Comparison of ENCODE assay signal across 8 mouse cellular contexts in genomic region chr7:80260625-80261371, GRCm38 (mm10). TPM values are rescaled to one million over a fixed set of nuclear protein-coding genes. Genes with fewer than 3 reads are reported as not detected.
DNase-seq lines count a peak whose midpoint lies in the region; ATAC-seq lines count a peak whose summit lies in the region.

Ngrn (plus strand) TSS chr7:80261215.

- peaks cover 17% of the 10 kb centered on the region for H3K4me1 ChIP-seq in hindbrain, embryonic 10.5 days (replicated peaks)
- H3K4me1 ChIP-seq in lung, embryonic 16.5 days (replicated peaks; ENCODE audit: control insufficient read depth, insufficient read depth, low read length): peaks cover 11% of the 10 kb centered on the region

- peaks cover 29% of the 10 kb centered on the region for H3K36me3 ChIP-seq in hindbrain, embryonic 10.5 days
- peaks cover 17% of the 10 kb centered on the region for H3K36me3 ChIP-seq in lung, embryonic 16.5 days (ENCODE audit: control insufficient read depth, insufficient read depth, low read length)

- peak; percentile 94 for DNase-seq in NIH3T3 (ENCODE audit: low read depth)
- DNase-seq in cerebellum, adult 9-11 months: peak; percentile 86
- DNase-seq in frontal cortex, adult 2 months (ENCODE audit: extremely low spot score in 1 of 2, low spot score in 1 of 2): peak; percentile 71 to 90
- peak; percentile 89 for DNase-seq in hindbrain, embryonic 10.5 days (ENCODE audit: low spot score)
- peak; percentile 86 for DNase-seq in layer of hippocampus, adult 9-11 months
- peak; percentile 72 for DNase-seq in ovary, adult 18-20 months (ENCODE audit: low spot score)
- peak; percentile 90 for DNase-seq in thymus, postnatal 0 days (ENCODE audit: low spot score)

- ATAC-seq in lung, embryonic 16.5 days (ENCODE audit: low read depth): peak; percentile 94

- no peaks in the 10 kb centered on the region for H3K9me3 ChIP-seq in hindbrain, embryonic 10.5 days
- H3K9me3 ChIP-seq in lung, embryonic 16.5 days (ENCODE audit: control insufficient read depth, low read length): no peaks in the 10 kb centered on the region

- peak within 1 kb of the TSS; percentile 81 for H3K9ac ChIP-seq in lung, embryonic 16.5 days (ENCODE audit: low read length)

- H3K4me2 ChIP-seq in lung, embryonic 16.5 days (ENCODE audit: low read depth, low read length): peak within 1 kb of the TSS; percentile 82

- peak within 1 kb of the TSS; percentile 80 for H3K4me3 ChIP-seq in hindbrain, embryonic 10.5 days
- H3K4me3 ChIP-seq in lung, embryonic 16.5 days (ENCODE audit: low read length): peak within 1 kb of the TSS; percentile 81

- WGBS in hindbrain, embryonic 10.5 days: 25% methylated on average over 40 of the region's 40 CpGs
- 26% methylated on average over 40 of the region's 40 CpGs for WGBS in lung, embryonic 16.5 days

- H3K27ac ChIP-seq in hindbrain, embryonic 10.5 days: peak within 1 kb of the TSS; percentile 90
- H3K27ac ChIP-seq in lung, embryonic 16.5 days (ENCODE audit: low read length): peak within 1 kb of the TSS; percentile 79

- peaks cover 33% of the 10 kb centered on the region for H3K27me3 ChIP-seq in hindbrain, embryonic 10.5 days (ENCODE audit: insufficient read depth, poor library complexity, severe bottlenecking)
- H3K27me3 ChIP-seq in lung, embryonic 16.5 days (ENCODE audit: control insufficient read depth, insufficient read depth, low read depth, low read length): no peaks in the 10 kb centered on the region

RNA-seq across cellular contexts. Expression of gene Ngrn, which starts in this region (rescaled TPM):
- 62.9 and 64.6 TPM in 2 replicates for polyA plus RNA-seq in frontal cortex, adult 2 months (2012; rRNA removed)
- polyA plus RNA-seq in hindbrain, embryonic 10.5 days (2016; fragmentation: Nextera tagmentation; extraction: Ambion mirVana): 40.4 and 47.4 TPM in 2 replicates
- polyA plus RNA-seq in lung, embryonic 16.5 days (2015; fragmentation: Nextera tagmentation; extraction: Ambion mirVana): 46.2 and 47.4 TPM in 2 replicates
- 65.6 and 65.8 TPM in 2 replicates for polyA plus RNA-seq in thymus, postnatal 0 days (2015; fragmentation: Nextera tagmentation; extraction: Ambion mirVana)

Comparison
In these comparisons a context has a peak if more than half of its experiments do, and no peak if none do; other contexts are left out.
1. Peak in every context shown above with its lines: DNase-seq, ATAC-seq, H3K4me3 ChIP-seq and H3K27ac ChIP-seq.